Mouse (Mus musculus) yolk sac, embryonic 10.5 days (tissue): ENCODE results near the gene Lrp1.

ENCODE experiments used
- DNase-seq: peaks from one replicate; pipeline ENCODE4 v3.0.0-alpha.2; 2017; ENCODE audit warnings: low spot score

The Lrp1 gene

GRCm38 (mm10) chr10:127519903-127520713 is 100.8 kb downstream of the Lrp1 start:
- DNase-seq = no peak

GRCm38 (mm10) chr10:127519041-127519701 is 101.8 kb downstream of the Lrp1 start:
- no peak for DNase-seq

GRCm38 (mm10) chr10:127517941-127518340 is 103.0 kb downstream of the Lrp1 start:
- no peak for DNase-seq

- peak; percentile 40 for DNase-seq
These were observed 104.2 kb downstream of the Lrp1 start for GRCm38 (mm10) chr10:127516576-127517260.

- no peak for DNase-seq
These were observed 104.9 kb downstream of the Lrp1 start for GRCm38 (mm10) chr10:127515983-127516459.

GRCm38 (mm10) chr10:127515271-127515982 is 105.5 kb downstream of the Lrp1 start:
- no peak for DNase-seq

GRCm38 (mm10) chr10:127514764-127515163 is 106.2 kb downstream of the Lrp1 start, which contains the start of gene Ndufa4l2:
Gene Ndufa4l2 (plus strand): TSS chr10:127514967.
- no peak for DNase-seq

- DNase-seq = no peak
These were observed 106.7 kb downstream of the Lrp1 start for GRCm38 (mm10) chr10:127514111-127514698.

- DNase-seq = no peak
These were observed 107.4 kb downstream of the Lrp1 start for GRCm38 (mm10) chr10:127513501-127514091.

- peak; percentile 89 for DNase-seq
These were observed 108.1 kb downstream of the Lrp1 start for GRCm38 (mm10) chr10:127512813-127513212.

GRCm38 (mm10) chr10:127512307-127512666 is 108.7 kb downstream of the Lrp1 start:
- DNase-seq = no peak

GRCm38 (mm10) chr10:127511634-127512306 is 109.2 kb downstream of the Lrp1 start:
- DNase-seq = no peak

GRCm38 (mm10) chr10:127510895-127511617 is 109.9 kb downstream of the Lrp1 start:
- DNase-seq = no peak

GRCm38 (mm10) chr10:127509837-127510701 is 110.9 kb downstream of the Lrp1 start:
- no peak for DNase-seq

- DNase-seq = peak; percentile 88
These were observed 111.7 kb downstream of the Lrp1 start for GRCm38 (mm10) chr10:127509051-127509836.

GRCm38 (mm10) chr10:127508239-127508638 is 112.7 kb downstream of the Lrp1 start:
- peak; percentile 59 for DNase-seq

- DNase-seq = no peak
These were observed 119.8 kb downstream of the Lrp1 start, which contains the start of gene Stac3 for GRCm38 (mm10) chr10:127500894-127501893. Gene Stac3 (plus strand): TSS chr10:127501686.
